Mouse (Mus musculus) liver, adult 2 months (tissue): ENCODE measurements around the gene Klk15. TPM values are rescaled to one million over a fixed set of nuclear protein-coding genes. Genes with fewer than 3 reads are reported as not detected.
"Not testable (repeated sequence)": the region's sequence is repeated elsewhere in the genome, so short reads cannot be mapped to it uniquely, and the experiment has no call there.

Experiments used
- DNase-seq: peaks from one replicate; pipeline ENCODE4 v3.0.0-alpha.2; 2011; ENCODE audit warnings: low read depth, low spot score; ENCODE audit errors: extremely low read depth
- H3K27ac ChIP-seq: fragments of 200-500 bp; replicated peaks from 2 replicates; pipeline ENCODE4 v1.5.1; 2012; ENCODE audit warnings: low read depth, mild to moderate bottlenecking, control low read depth, inconsistent platforms, low read length; ENCODE audit not compliant: insufficient read depth
- H3K27me3 ChIP-seq: fragments of 200-500 bp; 2 replicates; pipeline ENCODE4 v1.6.1; 2012; ENCODE audit warnings: mild to moderate bottlenecking, moderate library complexity, low read length, inconsistent platforms; ENCODE audit not compliant: control insufficient read depth, insufficient read depth
- H3K36me3 ChIP-seq: fragments of 200-500 bp; 2 replicates; pipeline ENCODE4 v1.6.1; 2012; ENCODE audit warnings: low read length, inconsistent platforms; ENCODE audit not compliant: control insufficient read depth, insufficient read depth
- H3K4me1 ChIP-seq: fragments of 200-500 bp; 2 replicates; pipeline ENCODE4 v1.6.1; 2011; ENCODE audit warnings: low read length; ENCODE audit not compliant: control insufficient read depth, insufficient read depth
- H3K4me3 ChIP-seq: fragments of 200-500 bp; 2 replicates; pipeline ENCODE4 v1.5.1; 2011; ENCODE audit warnings: low read depth, mild to moderate bottlenecking, control low read depth, low read length, moderate library complexity; ENCODE audit not compliant: insufficient read depth
- H3K79me2 ChIP-seq: fragments of 200-500 bp; 2 replicates; pipeline ENCODE4 v1.6.1; 2012; ENCODE audit warnings: inconsistent platforms, mild to moderate bottlenecking, low read length, moderate library complexity; ENCODE audit not compliant: control insufficient read depth, insufficient read depth
- H3K9ac ChIP-seq: fragments of 200-500 bp; 2 replicates; pipeline ENCODE4 v1.6.1; 2012; ENCODE audit warnings: low read depth, mild to moderate bottlenecking, control low read depth, inconsistent platforms, low read length
- CTCF ChIP-seq: fragments of 200-500 bp; IDR thresholded peaks from 2 replicates; pipeline ENCODE4 v1.5.1; 2011; ENCODE audit warnings: low read depth, low read length, control low read depth
- POLR2A ChIP-seq: fragments of 200-500 bp; IDR thresholded peaks from 2 replicates; pipeline ENCODE4 v1.6.1; 2011; ENCODE audit warnings: low read length, control low read depth; ENCODE audit not compliant: insufficient read depth; ENCODE audit errors: extremely low read depth
- WGBS: fragments of 180-500 bp; shearing (Covaris S2); methylation state at CpG from one replicate; pipeline ENCODE4 v1.1.7; 2018; 5-methylcytosine and 5-hydroxymethylcytosine counted together
- polyA plus RNA-seq: library from polyadenylated mRNA; depleted of rRNA; stranded (reverse); fragments of >200 nt; gene quantifications from 2 replicates; pipeline ENCODE4 v1.2.3, GENCODE M21; 2012; rRNA removed
- total RNA-seq: library from RNA; depleted of rRNA; stranded (reverse); fragments of >200 nt; gene quantifications from 2 replicates; pipeline ENCODE4 v1.2.3, GENCODE M21; 2014; rRNA removed

Klk15 gene
- total and polyA plus RNA-seq, 2 experiments: not detected

GRCm38 (mm10) chr7:43950364-43950763, 16.8 kb downstream of the Klk15 start, which contains the start of gene Klk1b8:
Klk1b8 (plus strand) TSS chr7:43950664.
- Histone ChIP-seq H3K9ac (no peak within 1 kb of the TSS), H3K79me2 (no peaks in the 10 kb centered on the region), H3K4me1 (no peaks in the 10 kb centered on the region), H3K36me3 (no peaks in the 10 kb centered on the region), H3K4me3 (no peak within 1 kb of the TSS), H3K27ac (no peak within 1 kb of the TSS), H3K27me3 (no peaks in the 10 kb centered on the region)
- no peak for TF ChIP-seq CTCF
- no peak for TF ChIP-seq POLR2A
- no peak for DNase-seq
- 37% methylated on average over 2 of the region's 2 CpGs for WGBS

- no peaks in the 10 kb centered on the region for H3K27me3 ChIP-seq
- H3K79me2 ChIP-seq: no peaks in the 10 kb centered on the region
- no peak for TF ChIP-seq CTCF
- no peak for TF ChIP-seq POLR2A
- no peak overlapping the region for H3K27ac ChIP-seq
- no peaks in the 10 kb centered on the region for H3K4me1 ChIP-seq
- no peak overlapping the region for H3K4me3 ChIP-seq
- DNase-seq: no peak
- H3K36me3 ChIP-seq: no peaks in the 10 kb centered on the region
- WGBS: 61% methylated on average over 4 of the region's 4 CpGs
- H3K9ac ChIP-seq: no peak overlapping the region
These were observed 19.2 kb downstream of the Klk15 start for GRCm38 (mm10) chr7:43952703-43953102.

GRCm38 (mm10) chr7:43966451-43966850, 32.9 kb downstream of the Klk15 start, which contains the start of gene Klk1b1:
Klk1b1 (plus strand) TSS chr7:43966751.
- H3K4me3 ChIP-seq: no peak within 1 kb of the TSS
- H3K27me3 ChIP-seq: no peaks in the 10 kb centered on the region
- H3K36me3 ChIP-seq: no peaks in the 10 kb centered on the region
- no peak for DNase-seq
- WGBS: 47% methylated on average over 3 of the region's 3 CpGs
- H3K4me1 ChIP-seq: no peaks in the 10 kb centered on the region
- no peak for TF ChIP-seq POLR2A
- TF ChIP-seq CTCF: no peak
- no peaks in the 10 kb centered on the region for H3K79me2 ChIP-seq
- no peak within 1 kb of the TSS for H3K27ac ChIP-seq
- no peak within 1 kb of the TSS for H3K9ac ChIP-seq

GRCm38 (mm10) chr7:43967058-43967457, 33.5 kb downstream of the Klk15 start:
- no peaks in the 10 kb centered on the region for H3K27me3 ChIP-seq
- no peaks in the 10 kb centered on the region for H3K4me1 ChIP-seq
- TF ChIP-seq POLR2A: no peak
- TF ChIP-seq CTCF: no peak
- H3K36me3 ChIP-seq: no peaks in the 10 kb centered on the region
- DNase-seq: no peak
- 67% methylated on average over 3 of the region's 3 CpGs for WGBS
- no peaks in the 10 kb centered on the region for H3K79me2 ChIP-seq
- H3K9ac ChIP-seq: no peak overlapping the region
- no peak overlapping the region for H3K27ac ChIP-seq
- no peak overlapping the region for H3K4me3 ChIP-seq

- H3K4me3 ChIP-seq: no peak overlapping the region
- no peaks in the 10 kb centered on the region for H3K27me3 ChIP-seq
- no peak for DNase-seq
- no peak overlapping the region for H3K9ac ChIP-seq
- H3K4me1 ChIP-seq: no peaks in the 10 kb centered on the region
- 79% methylated on average over 2 of the region's 2 CpGs for WGBS
- H3K36me3 ChIP-seq: no peaks in the 10 kb centered on the region
- H3K79me2 ChIP-seq: no peaks in the 10 kb centered on the region
- TF ChIP-seq CTCF: no peak
- no peak for TF ChIP-seq POLR2A
- no peak overlapping the region for H3K27ac ChIP-seq
These were observed 34.1 kb downstream of the Klk15 start for GRCm38 (mm10) chr7:43967612-43968011.

- WGBS: 58% methylated on average over 1 of the region's 1 CpGs
- H3K27me3 ChIP-seq, H3K79me2 ChIP-seq, H3K27ac ChIP-seq, H3K9ac ChIP-seq, H3K4me3 ChIP-seq, DNase-seq, H3K36me3 ChIP-seq, H3K4me1 ChIP-seq: not testable (repeated sequence)
These were observed 42.2 kb downstream of the Klk15 start, which contains the start of gene Klk1b9 for GRCm38 (mm10) chr7:43975761-43976160. Klk1b9 (plus strand) TSS chr7:43976061.

GRCm38 (mm10) chr7:43985657-43986056, 52.1 kb downstream of the Klk15 start:
- Histone ChIP-seq H3K4me1 (no peaks in the 10 kb centered on the region), H3K36me3 (no peaks in the 10 kb centered on the region), H3K4me3 (no peak overlapping the region), H3K27ac (no peak overlapping the region), H3K9ac (no peak overlapping the region), H3K27me3 (no peaks in the 10 kb centered on the region), H3K79me2 (no peaks in the 10 kb centered on the region)
- no peak for TF ChIP-seq CTCF
- TF ChIP-seq POLR2A: no peak
- DNase-seq: no peak

Other genes starting within 250 kb of the Klk15 start
- gene Klk14, start 243.3 kb upstream of the Klk15 start, total RNA-seq: not detected in 2 replicates
- not detected in 2 replicates for gene Klk14, start 243.3 kb upstream of the Klk15 start, polyA plus RNA-seq
- not detected in 2 replicates for gene Klk13, start 221.2 kb upstream of the Klk15 start, total RNA-seq
- gene Klk13, start 221.2 kb upstream of the Klk15 start, polyA plus RNA-seq: not detected in 2 replicates
- gene Klk12, start 164.8 kb upstream of the Klk15 start, total RNA-seq: not detected in 2 replicates
- not detected in 2 replicates for gene Klk12, start 164.8 kb upstream of the Klk15 start, polyA plus RNA-seq
- gene Klk11, start 159.1 kb upstream of the Klk15 start, total RNA-seq: not detected in 2 replicates
- gene Klk11, start 159.1 kb upstream of the Klk15 start, polyA plus RNA-seq: not detected in 2 replicates
- not detected in 2 replicates for gene Klk10, start 152.7 kb upstream of the Klk15 start, total RNA-seq
- not detected in 2 replicates for gene Klk10, start 152.7 kb upstream of the Klk15 start, polyA plus RNA-seq
- gene Klk9, start 141.8 kb upstream of the Klk15 start, total RNA-seq: not detected in 2 replicates
- not detected in 2 replicates for gene Klk9, start 141.8 kb upstream of the Klk15 start, polyA plus RNA-seq
- gene Klk8, start 136.2 kb upstream of the Klk15 start, total RNA-seq: 0.65 and 1.1 TPM in 2 replicates
- 0.31 TPM in 1 of 2 replicates, not detected in the other for gene Klk8, start 136.2 kb upstream of the Klk15 start, polyA plus RNA-seq
- gene Klk7, start 122.4 kb upstream of the Klk15 start, total RNA-seq: not detected in 2 replicates
- not detected in 2 replicates for gene Klk7, start 122.4 kb upstream of the Klk15 start, polyA plus RNA-seq
- not detected in 2 replicates for gene Klk6, start 109.2 kb upstream of the Klk15 start, total RNA-seq
- gene Klk6, start 109.2 kb upstream of the Klk15 start, polyA plus RNA-seq: not detected in 2 replicates
- gene Klk5, start 91.8 kb upstream of the Klk15 start, total RNA-seq: not detected in 2 replicates
- not detected in 2 replicates for gene Klk5, start 91.8 kb upstream of the Klk15 start, polyA plus RNA-seq
- gene Klk4, start 52.6 kb upstream of the Klk15 start, total RNA-seq: not detected in 2 replicates
- not detected in 2 replicates for gene Klk4, start 52.6 kb upstream of the Klk15 start, polyA plus RNA-seq
- not detected in 2 replicates for gene Klk1b8, start 16.9 kb downstream of the Klk15 start, total RNA-seq
- not detected in 2 replicates for gene Klk1b8, start 16.9 kb downstream of the Klk15 start, polyA plus RNA-seq
- not detected in 2 replicates for gene Klk1b1, start 33.0 kb downstream of the Klk15 start, total RNA-seq
- not detected in 2 replicates for gene Klk1b1, start 33.0 kb downstream of the Klk15 start, polyA plus RNA-seq
- gene Klk1b9, start 42.3 kb downstream of the Klk15 start, total RNA-seq: not detected in 2 replicates
- gene Klk1b9, start 42.3 kb downstream of the Klk15 start, polyA plus RNA-seq: not detected in 2 replicates
- gene Klk1b11, start 62.1 kb downstream of the Klk15 start, total RNA-seq: not detected in 2 replicates
- not detected in 2 replicates for gene Klk1b11, start 62.1 kb downstream of the Klk15 start, polyA plus RNA-seq
- gene Klk1b26, start 78.4 kb downstream of the Klk15 start, total RNA-seq: not detected in 2 replicates
- gene Klk1b26, start 78.4 kb downstream of the Klk15 start, polyA plus RNA-seq: not detected in 2 replicates
- not detected in 2 replicates for gene Klk1b27, start 118.5 kb downstream of the Klk15 start, total RNA-seq
- 0.10 TPM in 1 of 2 replicates, not detected in the other for gene Klk1b27, start 118.5 kb downstream of the Klk15 start, polyA plus RNA-seq
- not detected in 2 replicates for gene Klk1b21, start 168.6 kb downstream of the Klk15 start, total RNA-seq
- not detected in 2 replicates for gene Klk1b21, start 168.6 kb downstream of the Klk15 start, polyA plus RNA-seq
- not detected in 2 replicates for gene Klk1b22, start 178.9 kb downstream of the Klk15 start, total RNA-seq
- gene Klk1b22, start 178.9 kb downstream of the Klk15 start, polyA plus RNA-seq: 0.51 TPM in 1 of 2 replicates, not detected in the other
- gene Klk1b16, start 203.0 kb downstream of the Klk15 start, total RNA-seq: not detected in 2 replicates
- gene Klk1b16, start 203.0 kb downstream of the Klk15 start, polyA plus RNA-seq: not detected in 2 replicates